Mouse (Mus musculus) small intestine, adult 2 months (tissue): ENCODE data around the gene Soat1.

Experiments used
- CTCF ChIP-seq: fragments of 200-500 bp; IDR thresholded peaks from 2 replicates; pipeline ENCODE4 v1.5.1; 2012; ENCODE audit warnings: low read depth, mild to moderate bottlenecking, control low read depth, inconsistent platforms, low read length, moderate library complexity, mixed read lengths; ENCODE audit not compliant: insufficient replicate concordance, insufficient read length; ENCODE audit errors: extremely low read depth
- POLR2A ChIP-seq: fragments of 200-500 bp; IDR thresholded peaks from 2 replicates; pipeline ENCODE4 v1.6.1; 2012; ENCODE audit warnings: low read depth, mild to moderate bottlenecking, control low read depth, inconsistent platforms, low read length, moderate library complexity

DNA sequence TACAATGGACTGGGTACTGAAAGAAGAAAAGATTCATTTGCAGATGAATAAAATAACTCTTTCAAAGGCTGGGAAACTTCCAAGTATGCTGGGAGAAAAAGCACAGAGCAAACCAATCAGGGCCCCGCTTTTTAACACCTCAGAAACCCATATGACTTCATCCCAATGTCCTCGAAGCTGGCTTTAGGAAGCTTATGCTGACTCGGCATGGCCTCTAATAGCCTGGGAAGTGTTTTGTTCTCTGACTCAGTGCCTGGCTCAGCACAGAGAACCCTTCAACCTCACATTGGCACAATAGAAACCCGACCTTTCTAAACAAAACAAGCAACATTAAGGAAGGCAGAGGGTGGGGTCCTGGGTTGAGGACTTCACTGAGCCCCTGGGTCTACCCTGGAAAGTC, 23.7 kb downstream of the Soat1 start:
- TF ChIP-seq CTCF (no peak), POLR2A (no peak)
